Mouse (Mus musculus) embryo, embryonic 10 days (tissue): ENCODE data around the gene Rapgef4.

Experiments used
- DNase-seq: peaks from one replicate; pipeline ENCODE4 v3.0.0-alpha.2; 2015; ENCODE audit warnings: low spot score

The Rapgef4 gene

DNA sequence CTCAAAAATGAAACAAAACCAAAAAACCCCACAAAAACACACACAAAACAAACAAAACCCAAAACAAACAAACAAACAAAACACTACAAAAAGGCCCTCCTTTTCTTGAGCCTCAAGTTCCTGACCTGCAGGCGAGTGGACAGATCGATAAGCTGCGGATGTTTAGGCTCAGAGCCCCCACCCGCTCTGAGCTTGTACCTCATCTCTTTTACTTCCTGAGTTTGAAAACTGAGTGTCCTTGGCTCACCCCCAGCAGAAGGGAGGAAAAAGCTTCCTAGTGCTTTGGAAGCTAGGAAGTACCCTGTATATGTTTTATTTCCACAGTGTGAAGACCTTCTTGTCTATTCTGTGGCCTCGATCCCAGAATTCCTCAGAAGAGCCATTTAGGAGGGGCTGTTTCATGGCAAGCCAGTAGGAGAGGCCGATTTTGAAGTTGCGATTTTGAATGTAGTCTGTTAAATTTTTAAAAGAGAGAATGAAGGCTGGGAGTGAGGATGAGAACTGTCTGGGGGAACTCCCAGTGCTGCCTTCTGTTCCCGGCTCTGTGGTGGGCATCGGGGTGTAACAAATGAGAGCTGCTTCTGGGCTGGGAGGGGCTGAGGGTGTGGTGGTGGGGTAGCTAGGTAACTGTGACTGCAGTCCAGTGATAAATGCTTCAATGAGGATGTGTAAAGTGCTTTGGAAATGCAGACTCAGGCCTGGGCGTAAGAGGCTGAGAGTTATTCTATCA, 2.0 kb downstream of the Rapgef4 start:
- no peak for DNase-seq

DNA sequence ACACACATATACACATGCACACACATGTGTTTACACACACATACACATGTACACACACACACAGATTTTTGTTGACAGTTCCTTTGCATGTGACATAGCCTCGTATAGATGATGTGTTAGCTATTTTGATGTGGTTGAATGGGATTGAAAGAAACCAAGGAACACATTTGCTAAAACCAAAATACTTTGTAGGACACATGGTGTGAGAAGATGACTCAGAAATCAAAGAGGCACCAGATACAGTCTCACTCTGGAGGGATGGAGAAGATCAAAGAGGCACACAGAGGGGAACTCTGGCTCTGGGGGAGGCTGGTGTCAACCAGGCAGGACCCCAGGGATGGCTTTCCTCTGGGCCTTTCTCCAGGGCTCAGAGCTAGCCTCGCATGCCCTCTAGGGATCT, 4.7 kb downstream of the Rapgef4 start:
- DNase-seq: no peak

- no peak for DNase-seq
Observed at GRCm38 (mm10) chr2:71986276-71986848, 5.3 kb downstream of the Rapgef4 start.

GRCm38 (mm10) chr2:71988572-71988971, 7.5 kb downstream of the Rapgef4 start:
- peak; percentile 47 for DNase-seq

- DNase-seq: no peak
Observed at GRCm38 (mm10) chr2:71992129-71992528, 11.1 kb downstream of the Rapgef4 start.

- no peak for DNase-seq
Observed at GRCm38 (mm10) chr2:71993729-71994423, 12.8 kb downstream of the Rapgef4 start.

DNA sequence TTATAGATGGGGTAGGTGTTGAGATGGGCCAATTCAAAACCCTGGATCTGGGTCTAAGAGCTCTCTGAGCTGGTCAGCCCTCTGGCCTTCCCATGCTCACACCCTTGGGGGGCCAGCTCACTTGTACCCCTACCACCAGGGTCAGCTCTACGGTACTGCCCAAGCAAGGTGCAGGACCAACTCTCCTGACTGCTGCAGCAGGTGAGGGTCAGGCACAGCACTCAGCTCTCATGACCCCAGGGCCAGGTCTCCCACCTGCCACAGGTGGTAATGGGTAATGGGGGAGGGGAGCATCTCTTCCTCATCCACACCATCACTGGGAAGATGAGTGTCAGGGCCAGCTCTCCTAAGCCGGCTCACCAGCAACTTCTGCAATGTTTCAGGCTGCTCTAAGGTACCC, 17.5 kb downstream of the Rapgef4 start:
- DNase-seq: no peak

DNA sequence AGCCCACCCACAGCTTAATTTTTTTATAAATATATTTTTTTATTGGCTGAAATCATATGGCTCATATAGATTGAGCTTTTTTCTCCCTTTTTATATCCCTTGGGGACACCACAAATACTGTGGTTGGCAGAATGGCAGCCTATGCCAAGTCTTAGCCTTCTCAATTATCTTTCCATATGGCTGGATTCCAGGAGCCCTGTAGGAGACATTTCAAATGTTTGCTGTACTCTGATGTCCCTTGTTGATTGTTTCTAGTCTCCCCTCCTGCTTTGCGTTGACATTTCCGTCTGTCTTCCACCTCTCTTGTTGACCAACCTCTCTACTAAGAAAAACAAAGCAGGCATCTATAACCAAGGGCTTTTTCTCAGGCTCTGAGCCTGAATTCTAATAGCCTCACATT, 19.1 kb downstream of the Rapgef4 start:
- DNase-seq: no peak

DNA sequence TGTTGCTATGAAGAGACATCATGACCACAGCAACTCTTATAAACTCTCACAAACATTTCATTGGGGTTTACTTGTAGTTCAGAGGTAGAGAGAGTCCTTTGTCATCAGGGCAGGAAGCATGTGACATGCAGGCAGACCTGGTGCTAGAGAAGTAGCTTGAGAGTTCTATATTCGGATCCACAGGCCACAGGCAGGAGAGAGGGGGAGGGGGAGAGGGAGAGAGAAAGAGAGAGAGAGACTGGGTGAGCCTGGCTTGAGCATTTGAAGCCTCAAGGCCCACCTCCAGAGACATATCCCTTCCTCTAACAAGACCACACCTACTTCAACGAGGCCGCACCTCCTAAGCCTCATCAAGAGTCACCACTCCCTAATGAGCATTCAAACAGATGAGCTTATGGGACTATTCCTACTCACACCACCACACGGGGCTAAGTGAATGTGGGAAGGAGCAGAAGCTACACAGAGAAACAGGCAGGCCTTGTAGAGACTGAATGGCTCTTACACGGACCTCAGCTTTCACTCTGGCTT, 21.9 kb downstream of the Rapgef4 start:
- no peak for DNase-seq

DNA sequence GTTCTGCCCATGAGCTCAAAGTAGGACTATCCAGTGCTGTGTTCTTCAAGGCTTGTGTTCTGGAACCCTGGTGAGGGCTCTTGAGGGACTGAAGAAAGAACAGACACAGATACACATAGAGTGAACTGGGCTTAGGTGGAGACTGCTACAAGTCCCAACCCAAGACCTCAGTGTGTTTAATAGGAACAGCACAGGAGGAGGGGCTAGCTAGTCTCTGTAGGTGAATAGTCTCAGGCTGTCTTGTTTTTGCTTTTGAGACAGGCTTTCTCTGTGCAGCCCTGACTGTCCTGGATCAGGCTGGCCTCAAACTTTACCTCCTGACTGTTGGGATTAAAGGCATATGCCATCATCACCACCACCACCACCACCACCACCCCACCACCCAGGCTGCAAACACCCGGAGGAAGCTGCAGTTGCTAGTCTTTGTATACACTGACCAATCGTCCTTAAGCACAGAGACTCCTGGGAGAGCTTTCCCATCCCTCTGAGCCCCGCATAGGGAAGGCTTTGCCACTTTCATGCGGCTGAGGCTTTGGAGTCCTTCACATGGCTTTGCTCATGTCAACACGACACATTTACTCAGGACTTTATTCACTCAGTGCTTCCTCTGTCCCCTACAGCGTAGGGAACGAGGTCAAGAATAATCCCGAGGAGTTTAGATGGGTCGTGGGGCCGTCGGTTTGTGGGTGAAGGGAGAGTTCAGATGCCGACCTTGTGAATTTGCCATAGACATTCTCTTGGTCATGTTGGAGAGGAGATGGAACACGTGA, 22.9 kb downstream of the Rapgef4 start:
- DNase-seq: no peak

- no peak for DNase-seq
Observed at GRCm38 (mm10) chr2:72005051-72005450, 24.0 kb downstream of the Rapgef4 start.

GRCm38 (mm10) chr2:72009446-72010218, 28.6 kb downstream of the Rapgef4 start:
- DNase-seq: no peak

DNA sequence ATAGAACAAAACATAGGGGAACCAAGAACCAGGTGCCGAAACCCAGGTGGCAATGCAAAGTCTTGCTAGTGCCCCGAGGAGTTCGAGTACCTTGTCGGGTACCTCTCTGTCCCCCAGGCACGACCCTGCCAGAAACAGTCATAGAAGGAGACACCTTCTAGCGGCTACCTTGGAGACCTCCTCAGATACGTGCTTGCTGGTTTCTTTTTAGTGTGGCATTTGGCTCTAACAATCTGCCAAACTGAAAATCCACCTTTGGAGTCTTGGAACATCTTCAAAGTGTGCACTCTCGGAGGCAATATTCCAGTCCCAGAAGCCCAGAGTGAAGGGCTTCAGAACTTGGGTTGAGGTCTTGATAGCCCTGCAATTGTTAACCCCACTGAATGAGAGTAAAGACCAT, 34.3 kb downstream of the Rapgef4 start:
- no peak for DNase-seq

GRCm38 (mm10) chr2:72016013-72016412, 35.0 kb downstream of the Rapgef4 start:
- DNase-seq: no peak

DNA sequence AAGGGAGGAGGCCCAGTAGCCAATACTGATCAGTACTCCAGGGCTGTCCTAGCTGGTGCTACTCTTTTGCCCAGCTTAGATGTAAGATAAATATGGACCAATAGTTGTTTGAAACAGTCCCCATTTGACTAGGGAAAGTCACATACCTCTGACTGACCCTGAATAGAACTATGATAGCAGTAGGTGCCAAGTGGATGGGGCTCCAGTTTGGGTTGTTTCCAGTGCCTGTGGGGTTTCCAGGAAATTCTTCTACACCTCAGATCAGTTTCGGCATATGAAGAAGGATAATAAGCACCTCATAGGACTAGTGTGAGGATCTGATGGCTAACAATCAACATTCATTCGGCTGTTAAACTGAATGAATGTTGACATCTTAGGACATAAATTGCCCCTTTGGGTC, 36.1 kb downstream of the Rapgef4 start:
- no peak for DNase-seq

DNA sequence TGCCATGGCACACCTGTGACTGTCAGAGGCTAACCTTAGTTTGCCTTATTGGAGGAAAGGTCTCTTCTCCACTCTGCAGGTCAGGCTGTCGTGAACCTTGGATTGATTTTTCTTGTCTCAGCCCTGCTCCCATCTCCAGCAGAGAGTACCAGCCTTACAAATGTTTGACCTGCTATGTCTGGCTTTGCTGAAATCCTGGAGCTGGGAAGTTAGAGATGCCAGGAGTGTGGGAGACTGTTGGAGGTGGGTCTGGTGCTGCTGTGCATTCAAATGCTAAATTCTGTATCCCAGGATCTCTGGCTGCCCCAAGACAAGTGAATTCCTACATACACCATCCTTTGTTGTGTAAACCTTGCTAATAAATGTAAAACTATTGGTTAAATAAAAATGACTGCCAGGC, 37.7 kb downstream of the Rapgef4 start:
- no peak for DNase-seq

GRCm38 (mm10) chr2:72020755-72021154, 39.7 kb downstream of the Rapgef4 start:
- DNase-seq: no peak

DNA sequence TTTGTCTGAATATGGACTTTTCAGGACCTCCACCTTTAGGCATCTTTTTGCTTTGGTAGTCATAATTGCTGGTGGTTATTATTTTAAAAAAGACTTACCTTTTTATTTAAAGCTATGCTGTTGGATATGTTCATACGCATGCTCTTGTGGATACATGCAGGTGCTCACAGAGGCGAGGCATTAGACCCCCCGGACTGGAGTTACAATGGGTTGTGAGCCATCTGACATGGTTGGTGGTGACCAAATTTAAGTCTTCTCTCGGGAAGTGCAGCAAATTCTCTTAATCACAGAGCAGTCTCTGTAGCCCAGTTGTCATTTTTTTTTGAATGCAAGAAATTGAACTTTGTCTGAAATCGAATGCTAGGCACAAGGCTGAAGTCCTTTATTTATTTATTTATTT, 40.4 kb downstream of the Rapgef4 start:
- DNase-seq: no peak

GRCm38 (mm10) chr2:72021845-72022244, 40.8 kb downstream of the Rapgef4 start:
- no peak for DNase-seq

DNA sequence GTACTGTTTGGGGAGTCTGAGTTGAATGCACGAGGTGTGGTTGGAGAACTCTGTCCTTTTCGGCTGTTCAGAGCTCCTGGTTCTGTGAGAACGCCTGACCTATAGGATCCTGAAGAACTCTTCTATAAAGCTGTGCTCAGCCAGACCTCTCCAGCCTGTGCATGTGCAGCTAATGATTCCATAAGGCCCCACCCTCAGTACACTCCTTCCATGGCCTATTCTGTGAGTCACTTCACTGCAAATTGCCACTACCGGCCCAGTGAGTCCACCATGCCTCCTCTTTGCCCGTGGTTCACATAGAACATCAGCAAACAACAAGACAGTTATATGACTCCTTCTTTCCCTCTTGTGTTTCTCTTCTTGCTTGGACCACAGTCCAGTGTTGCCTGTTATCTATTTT, 42.8 kb downstream of the Rapgef4 start:
- DNase-seq: no peak

- DNase-seq: no peak
Observed at GRCm38 (mm10) chr2:72025660-72026059, 44.6 kb downstream of the Rapgef4 start.

DNA sequence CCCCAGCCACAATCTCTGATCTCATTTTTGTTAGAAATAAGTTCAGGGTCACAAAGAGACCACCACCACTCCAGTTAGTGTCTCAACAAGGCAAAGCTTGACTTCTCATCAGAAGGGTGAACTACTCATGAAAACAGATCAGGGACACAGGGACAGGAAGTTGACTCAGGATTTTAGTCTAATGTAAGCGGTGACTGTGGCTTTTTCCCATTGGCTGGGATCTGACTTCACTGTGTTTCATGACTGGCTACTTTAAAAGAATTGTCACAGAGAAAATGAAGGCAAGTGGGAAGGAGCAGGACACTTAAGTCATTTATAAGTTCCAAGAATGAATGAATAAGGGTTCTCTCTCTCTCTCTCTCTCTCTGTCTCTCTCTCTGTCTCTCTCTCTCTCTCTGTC, 45.5 kb downstream of the Rapgef4 start:
- no peak for DNase-seq
